In the genomic region with DNA sequence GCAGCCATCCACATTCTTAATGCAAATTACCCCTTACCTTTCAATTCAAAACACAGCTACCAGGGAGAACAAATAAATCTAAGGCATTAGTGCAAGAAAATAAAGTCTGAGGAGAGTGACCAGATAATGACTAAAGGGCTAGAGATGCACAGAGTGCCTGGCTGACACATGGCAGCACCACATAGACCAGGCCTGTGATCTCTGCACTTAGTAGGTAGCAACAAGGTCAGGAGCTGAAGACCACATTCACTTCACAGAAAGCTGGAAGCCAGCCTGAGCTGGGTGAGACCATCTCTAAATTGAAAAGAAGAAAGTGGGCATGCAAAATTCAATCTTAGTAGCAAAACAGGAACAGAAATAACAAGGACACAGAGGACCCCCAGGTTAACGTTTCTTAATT, we compare ENCODE assay signal across 18 mouse cellular contexts. TPM values are rescaled to one million over a fixed set of nuclear protein-coding genes. Genes with fewer than 3 reads are reported as not detected.
DNase-seq lines count a peak whose midpoint lies in the region; ATAC-seq and TF ChIP-seq lines count a peak whose summit lies in the region.
"Had no signal": no experiment of that assay in that cellular context is flagged by ENCODE, and none has a peak within 500 bp of the region (broad histone marks: within the 10 kb centered on the region; RNA-seq: fewer than 3 reads in every experiment).

No protein-coding gene starts in this region.

- no peak overlapping the region for H3K4me2 ChIP-seq in forebrain, embryonic 12.5 days
- H3K4me2 ChIP-seq in forebrain, postnatal 0 days (ENCODE audit: low read depth): no peak overlapping the region
- H3K4me2 ChIP-seq in lung, postnatal 0 days (replicated peaks; ENCODE audit: low read depth, low read length): no peak overlapping the region
- H3K4me2 ChIP-seq in limb, embryonic 12.5 days: no peak overlapping the region
- H3K4me2 ChIP-seq: heart, embryonic 11.5 days; heart, embryonic 15.5 days; hindbrain, embryonic 13.5 days had no signal

- H3K4me1 ChIP-seq in forebrain, embryonic 12.5 days: peaks cover 16% of the 10 kb centered on the region
- 0 out of 2 replicates have a peak, but pooled peaks cover 5% of the 10 kb centered on the region for H3K4me1 ChIP-seq in forebrain, postnatal 0 days (ENCODE audit: insufficient read depth)
- no peaks in the 10 kb centered on the region; the same call in 1 of the 2 replicates for H3K4me1 ChIP-seq in lung, postnatal 0 days (ENCODE audit: insufficient read depth, low read depth, low read length)
- H3K4me1 ChIP-seq in limb, embryonic 12.5 days (replicated peaks): peaks cover 60% of the 10 kb centered on the region

- no peak for ATAC-seq in forebrain, embryonic 12.5 days (ENCODE audit: low FRiP score)
- ATAC-seq in forebrain, postnatal 0 days: no peak
- no peak for ATAC-seq in lung, postnatal 0 days
- ATAC-seq in limb, embryonic 12.5 days (ENCODE audit: insufficient number of reproducible peaks, insufficient read depth, low FRiP score, low TSS enrichment, low read depth): no peak
- ATAC-seq: forebrain, embryonic 14.5 days had no signal

- H3K9ac ChIP-seq in forebrain, embryonic 12.5 days: no peak overlapping the region
- no peak overlapping the region for H3K9ac ChIP-seq in forebrain, postnatal 0 days
- no peak overlapping the region for H3K9ac ChIP-seq in lung, postnatal 0 days (replicated peaks; ENCODE audit: low read depth)
- no peak overlapping the region for H3K9ac ChIP-seq in limb, embryonic 12.5 days (replicated peaks)
- H3K9ac ChIP-seq: heart, embryonic 15.5 days; hindbrain, embryonic 13.5 days had no signal

- no peak for TF ChIP-seq CTCF in forebrain, postnatal 0 days (IDR thresholded peaks at IDR 0.05; ENCODE audit: low read depth)
- no peak for TF ChIP-seq CTCF in lung, postnatal 0 days (IDR thresholded peaks at IDR 0.05)

- H3K36me3 ChIP-seq in forebrain, embryonic 12.5 days (replicated peaks): no peaks in the 10 kb centered on the region
- H3K36me3 ChIP-seq in forebrain, postnatal 0 days (ENCODE audit: insufficient read depth): no peaks in the 10 kb centered on the region
- no peaks in the 10 kb centered on the region for H3K36me3 ChIP-seq in lung, postnatal 0 days (ENCODE audit: insufficient read depth, low read length)
- no peaks in the 10 kb centered on the region for H3K36me3 ChIP-seq in limb, embryonic 12.5 days
- H3K36me3 ChIP-seq: heart, embryonic 15.5 days; hindbrain, embryonic 13.5 days had no signal

- no peak for TF ChIP-seq EP300 in lung, postnatal 0 days (IDR thresholded peaks at IDR 0.05)

- H3K9me3 ChIP-seq in forebrain, embryonic 12.5 days: no peaks in the 10 kb centered on the region
- no peaks in the 10 kb centered on the region for H3K9me3 ChIP-seq in forebrain, postnatal 0 days (ENCODE audit: low read length)
- H3K9me3 ChIP-seq in lung, postnatal 0 days (ENCODE audit: low read length): no peaks in the 10 kb centered on the region
- H3K9me3 ChIP-seq in limb, embryonic 12.5 days: no peaks in the 10 kb centered on the region
- H3K9me3 ChIP-seq: heart, embryonic 15.5 days; hindbrain, embryonic 13.5 days had no signal

- H3K27ac ChIP-seq in forebrain, embryonic 12.5 days: 0 out of 2 replicates have a peak overlapping the region, but pooled peaks have one; percentile 31
- no peak overlapping the region for H3K27ac ChIP-seq in forebrain, postnatal 0 days (ENCODE audit: low read depth, low read length)
- peak overlapping the region; percentile 43; the same call in 1 of the 2 replicates for H3K27ac ChIP-seq in lung, postnatal 0 days (ENCODE audit: low read length)
- peak overlapping the region; percentile 66; the same call in 1 of the 2 replicates for H3K27ac ChIP-seq in limb, embryonic 12.5 days
- H3K27ac ChIP-seq: heart, embryonic 15.5 days; hindbrain, embryonic 13.5 days had no signal

- WGBS in forebrain, embryonic 12.5 days: 70% methylated on average over 1 of the region's 1 CpGs
- 56% methylated on average over 1 of the region's 1 CpGs for WGBS in forebrain, postnatal 0 days
- WGBS in lung, postnatal 0 days: 60% methylated on average over 1 of the region's 1 CpGs
- WGBS in limb, embryonic 12.5 days: 69% methylated on average over 1 of the region's 1 CpGs

- H3K4me3 ChIP-seq in forebrain, embryonic 12.5 days (replicated peaks): no peak overlapping the region
- H3K4me3 ChIP-seq in forebrain, postnatal 0 days (ENCODE audit: low read depth, low read length): no peak overlapping the region
- H3K4me3 ChIP-seq in lung, postnatal 0 days (ENCODE audit: low read depth, low read length): no peak overlapping the region
- H3K4me3 ChIP-seq in limb, embryonic 12.5 days (replicated peaks): no peak overlapping the region
- H3K4me3 ChIP-seq: heart, embryonic 15.5 days; hindbrain, embryonic 13.5 days had no signal

- no peak for DNase-seq in forebrain, postnatal 0 days
- DNase-seq in lung, postnatal 0 days (ENCODE audit: low spot score): no peak
- DNase-seq in lung, adult 18-20 months: no peak
- no peak for DNase-seq in spleen, postnatal 10 days (ENCODE audit: low spot score in 2 of 2)
- DNase-seq in adrenal gland, adult 2 months: no peak
- DNase-seq: adrenal gland, postnatal 14 days; cerebellum, adult 11-12 months; cerebellum, adult 9-10 months; cerebellum, postnatal 25 days; gastrocnemius, postnatal 36 days; heart, adult 18-20 months; heart, postnatal 14 days had no signal

- H3K27me3 ChIP-seq in forebrain, embryonic 12.5 days: no peaks in the 10 kb centered on the region
- H3K27me3 ChIP-seq in forebrain, postnatal 0 days (ENCODE audit: insufficient read depth, low read length): no peaks in the 10 kb centered on the region
- H3K27me3 ChIP-seq in lung, postnatal 0 days (replicated peaks; ENCODE audit: insufficient read depth, low read length): no peaks in the 10 kb centered on the region
- no peaks in the 10 kb centered on the region for H3K27me3 ChIP-seq in limb, embryonic 12.5 days
- H3K27me3 ChIP-seq: heart, embryonic 15.5 days; hindbrain, embryonic 13.5 days had no signal

RNA-seq across cellular contexts. Expression of a gene that starts 30.5 kb away (rescaled TPM):
- polyA plus RNA-seq in forebrain, embryonic 12.5 days (2016; fragmentation: Nextera tagmentation; extraction: Ambion mirVana): 119 and 123 TPM in 2 replicates
- 391 and 470 TPM in 2 replicates for total RNA-seq in forebrain, postnatal 0 days (2014; rRNA removed)
- polyA plus RNA-seq in forebrain, postnatal 0 days (2015; fragmentation: Nextera tagmentation; extraction: Ambion mirVana): 105 and 135 TPM in 2 replicates
- 17.4 and 18.8 TPM in 2 replicates for polyA plus RNA-seq in lung, postnatal 0 days (2015; fragmentation: Nextera tagmentation; extraction: Ambion mirVana)
- 78.4 and 79.3 TPM in 2 replicates for polyA plus RNA-seq in limb, embryonic 12.5 days (2016; fragmentation: Nextera tagmentation; extraction: Ambion mirVana)
- total RNA-seq in adrenal gland, adult 2 months (2021): 10 to 100 TPM; 56.1 to 68.7 TPM
- polyA plus RNA-seq in adrenal gland, adult 2 months (2012; rRNA removed): 53.8 and 74.8 TPM in 2 replicates
